Mouse (Mus musculus) heart, postnatal 0 days (tissue): ENCODE measurements around the gene Dusp23.

Experiments
- CTCF ChIP-seq: IDR thresholded peaks from 2 replicates; pipeline ENCODE4 v1.5.1; 2016; ENCODE audit warnings: antibody characterized with exemption, control low read depth, low read depth
- EP300 ChIP-seq: IDR thresholded peaks from 2 replicates; pipeline ENCODE4 v1.6.1; 2016; ENCODE audit warnings: antibody characterized with exemption, low read depth

DNA sequence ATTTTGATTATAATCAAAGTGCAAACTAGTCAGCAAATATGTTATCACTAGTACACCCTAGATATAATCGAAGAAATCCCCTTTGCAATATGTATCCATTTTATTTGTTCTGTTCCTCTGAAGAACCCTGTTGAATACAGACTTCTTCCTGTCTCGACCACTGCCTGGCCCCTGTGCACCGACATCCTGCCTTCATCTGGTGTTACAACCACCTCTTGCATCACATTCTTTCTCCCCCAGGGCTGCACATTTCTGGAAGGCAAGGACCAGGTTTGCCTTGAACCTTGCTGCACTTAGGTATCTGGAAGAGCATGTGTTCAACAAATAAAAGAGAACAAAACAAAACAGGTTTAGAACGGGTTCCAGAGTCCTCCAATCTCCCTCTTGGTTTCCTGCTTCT, 17.4 kb downstream of the Dusp23 start:
- TF ChIP-seq CTCF (no peak), EP300 (no peak)
